In the genomic region with DNA sequence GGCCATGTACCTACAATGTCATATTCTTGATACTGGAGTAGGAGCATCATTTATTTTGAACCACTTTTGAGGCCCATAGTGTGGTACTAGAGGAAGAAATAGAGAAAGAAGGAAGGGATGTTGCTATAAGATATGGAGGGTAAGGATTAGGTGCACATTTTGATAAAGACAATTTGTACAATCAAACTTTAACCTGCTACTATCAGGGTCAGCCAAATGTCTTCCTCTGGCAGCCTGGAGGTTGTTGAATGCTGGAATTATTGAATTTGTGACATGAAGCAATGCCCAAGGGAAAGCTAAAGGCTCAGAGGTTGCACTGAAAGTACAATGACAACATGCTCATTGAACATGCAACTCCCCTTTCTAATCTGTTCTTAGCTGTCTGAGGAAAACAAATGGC, we compare ENCODE assay signal across 20 mouse cellular contexts.
DNase-seq lines count a peak whose midpoint lies in the region; ATAC-seq and TF ChIP-seq lines count a peak whose summit lies in the region.
"Had no signal": no experiment of that assay in that cellular context is flagged by ENCODE, and none has a peak within 500 bp of the region (broad histone marks: within the 10 kb centered on the region; RNA-seq: fewer than 3 reads in every experiment).

No protein-coding gene starts in this region.

- no peak overlapping the region for H3K4me3 ChIP-seq in MEL (ENCODE audit: control insufficient read depth in 1 of 2, insufficient read depth in 1 of 2, low read depth in 2 of 2, low read length in 2 of 2)
- H3K4me3 ChIP-seq in liver, embryonic 12.5 days: no peak overlapping the region
- no peak overlapping the region for H3K4me3 ChIP-seq in liver, embryonic 16.5 days (ENCODE audit: low read depth, low read length)
- H3K4me3 ChIP-seq in stomach, postnatal 0 days (ENCODE audit: low read depth, low read length): no peak overlapping the region
- H3K4me3 ChIP-seq in forebrain, embryonic 14.5 days (ENCODE audit: low read depth, low read length): no peak overlapping the region
- H3K4me3 ChIP-seq: embryonic facial prominence, embryonic 13.5 days; forebrain, embryonic 12.5 days; gastrocnemius, adult 2 months; heart, embryonic 12.5 days; hindbrain, embryonic 10.5 days had no signal

- peaks cover 0 to 47% of the 10 kb centered on the region in 2 experiments; a peak in 2 of 4 replicates for H3K36me3 ChIP-seq in MEL (ENCODE audit: control insufficient read depth in 1 of 2, insufficient read depth in 2 of 2, low read length in 2 of 2)
- no peaks in the 10 kb centered on the region for H3K36me3 ChIP-seq in liver, embryonic 12.5 days
- no peaks in the 10 kb centered on the region for H3K36me3 ChIP-seq in liver, embryonic 16.5 days (ENCODE audit: control insufficient read depth, insufficient read depth)
- H3K36me3 ChIP-seq in stomach, postnatal 0 days (ENCODE audit: control insufficient read depth, insufficient read depth, low read length): no peaks in the 10 kb centered on the region
- no peaks in the 10 kb centered on the region for H3K36me3 ChIP-seq in forebrain, embryonic 14.5 days (ENCODE audit: control insufficient read depth, insufficient read depth, low read length)
- H3K36me3 ChIP-seq: embryonic facial prominence, embryonic 13.5 days; forebrain, embryonic 12.5 days; heart, embryonic 12.5 days; hindbrain, embryonic 10.5 days had no signal

- H3K27me3 ChIP-seq in MEL (ENCODE audit: control insufficient read depth in 1 of 2, insufficient read depth in 2 of 2, low read length in 2 of 2): no peaks in the 10 kb centered on the region
- no peaks in the 10 kb centered on the region for H3K27me3 ChIP-seq in liver, embryonic 12.5 days (replicated peaks)
- no peaks in the 10 kb centered on the region for H3K27me3 ChIP-seq in liver, embryonic 16.5 days (ENCODE audit: control insufficient read depth, insufficient read depth, low read depth, low read length)
- H3K27me3 ChIP-seq in stomach, postnatal 0 days (ENCODE audit: control insufficient read depth, insufficient read depth, low read length): no peaks in the 10 kb centered on the region
- H3K27me3 ChIP-seq in forebrain, embryonic 14.5 days (replicated peaks; ENCODE audit: control insufficient read depth, insufficient read depth, low read length): no peaks in the 10 kb centered on the region
- H3K27me3 ChIP-seq: embryonic facial prominence, embryonic 13.5 days; forebrain, embryonic 12.5 days; heart, embryonic 12.5 days had no signal

- peak; percentile 83 for ATAC-seq in liver, embryonic 12.5 days
- peak; percentile 76 for ATAC-seq in liver, embryonic 16.5 days (ENCODE audit: low read depth)
- ATAC-seq in stomach, postnatal 0 days (ENCODE audit: low FRiP score, low TSS enrichment): no peak
- ATAC-seq in forebrain, embryonic 14.5 days: no peak
- ATAC-seq: forebrain, postnatal 0 days had no signal

- H3K27ac ChIP-seq in MEL (ENCODE audit: control insufficient read depth, low read depth, low read length): peak overlapping the region; percentile 64
- H3K27ac ChIP-seq in liver, embryonic 12.5 days: no peak overlapping the region
- no peak overlapping the region for H3K27ac ChIP-seq in liver, embryonic 16.5 days (ENCODE audit: low read length)
- no peak overlapping the region for H3K27ac ChIP-seq in stomach, postnatal 0 days (replicated peaks)
- no peak overlapping the region for H3K27ac ChIP-seq in forebrain, embryonic 14.5 days (ENCODE audit: low read depth, low read length)
- H3K27ac ChIP-seq: embryonic facial prominence, embryonic 13.5 days; forebrain, embryonic 12.5 days; gastrocnemius, adult 2 months; hindbrain, embryonic 10.5 days; hindbrain, embryonic 14.5 days had no signal

- peak; percentile 99 to 100 for TF ChIP-seq EP300 in MEL (IDR thresholded peaks at IDR 0.05; ENCODE audit: low read depth in 1 of 2, low read length in 2 of 2)
- TF ChIP-seq EP300 in stomach, postnatal 0 days (optimal IDR thresholded peaks at IDR 0.05): no peak

- peaks cover 29 to 50% of the 10 kb centered on the region in 2 experiments for H3K4me1 ChIP-seq in MEL (ENCODE audit: control insufficient read depth in 1 of 2, insufficient read depth in 2 of 2, low read length in 2 of 2)
- no peaks in the 10 kb centered on the region for H3K4me1 ChIP-seq in liver, embryonic 12.5 days
- H3K4me1 ChIP-seq in liver, embryonic 16.5 days (ENCODE audit: control insufficient read depth, low read depth, low read length): no peaks in the 10 kb centered on the region
- H3K4me1 ChIP-seq in stomach, postnatal 0 days (replicated peaks; ENCODE audit: control insufficient read depth, insufficient read depth): no peaks in the 10 kb centered on the region
- no peaks in the 10 kb centered on the region for H3K4me1 ChIP-seq in forebrain, embryonic 14.5 days (ENCODE audit: control insufficient read depth, insufficient read depth, low read length)
- H3K4me1 ChIP-seq: embryonic facial prominence, embryonic 13.5 days; forebrain, embryonic 12.5 days; heart, embryonic 12.5 days; hindbrain, embryonic 10.5 days had no signal

- H3K79me2 ChIP-seq in MEL (ENCODE audit: control insufficient read depth, insufficient read depth, low read length, poor library complexity): no peaks in the 10 kb centered on the region

- no peak for TF ChIP-seq POLR2A in MEL (IDR thresholded peaks at IDR 0.05; ENCODE audit: control insufficient read depth in 1 of 2, insufficient read depth in 1 of 2, low read depth in 1 of 2, low read length in 2 of 2, poor library complexity in 1 of 2)

- no peak for TF ChIP-seq CTCF in MEL (IDR thresholded peaks at IDR 0.05 in 2 of 3, conservative IDR thresholded peaks at IDR 0.05 in 1 of 3; ENCODE audit: control insufficient read depth in 1 of 3, insufficient read depth in 1 of 3, low read depth in 2 of 3, low read length in 3 of 3, poor library complexity in 1 of 3, severe bottlenecking in 1 of 3)
- TF ChIP-seq CTCF in stomach, postnatal 0 days (IDR thresholded peaks at IDR 0.05; ENCODE audit: low read depth): no peak

- no peaks in the 10 kb centered on the region for H3K9me3 ChIP-seq in MEL (replicated peaks; ENCODE audit: insufficient read depth, low read length)
- H3K9me3 ChIP-seq in liver, embryonic 12.5 days (replicated peaks): no peaks in the 10 kb centered on the region
- H3K9me3 ChIP-seq in liver, embryonic 16.5 days (replicated peaks; ENCODE audit: control insufficient read depth, low read length): no peaks in the 10 kb centered on the region
- no peaks in the 10 kb centered on the region for H3K9me3 ChIP-seq in stomach, postnatal 0 days (ENCODE audit: control insufficient read depth, low read length)
- no peaks in the 10 kb centered on the region for H3K9me3 ChIP-seq in forebrain, embryonic 14.5 days (replicated peaks; ENCODE audit: control insufficient read depth, low read length)
- H3K9me3 ChIP-seq: embryonic facial prominence, embryonic 13.5 days; forebrain, embryonic 12.5 days; heart, embryonic 12.5 days; hindbrain, embryonic 10.5 days had no signal

- H3K9ac ChIP-seq in MEL (ENCODE audit: control insufficient read depth, low read depth, low read length, poor library complexity, severe bottlenecking): no peak overlapping the region
- H3K9ac ChIP-seq in liver, embryonic 12.5 days: no peak overlapping the region
- H3K9ac ChIP-seq in liver, embryonic 16.5 days (ENCODE audit: low read depth, low read length): no peak overlapping the region
- H3K9ac ChIP-seq in stomach, postnatal 0 days (ENCODE audit: low read length): no peak overlapping the region
- H3K9ac ChIP-seq in forebrain, embryonic 14.5 days (ENCODE audit: low read length): no peak overlapping the region
- H3K9ac ChIP-seq: embryonic facial prominence, embryonic 13.5 days; forebrain, embryonic 12.5 days; forebrain, postnatal 0 days; heart, embryonic 12.5 days; hindbrain, embryonic 14.5 days had no signal

- no peak for TF ChIP-seq RAD21 in MEL (IDR thresholded peaks at IDR 0.05; ENCODE audit: low read depth, low read length)

- DNase-seq in MEL (ENCODE audit: low read depth, low spot score): peak; percentile 85
- peak; percentile 27 for DNase-seq in c-Kit-positive CD71-positive TER-119-positive erythroid progenitor cells, embryonic 14.5 days (ENCODE audit: low spot score)
- DNase-seq in stomach, postnatal 0 days (ENCODE audit: low spot score): no peak
- DNase-seq in layer of hippocampus, adult 8-10 months (ENCODE audit: low spot score in 2 of 2): no peak
- DNase-seq in forebrain, embryonic 14.5 days (ENCODE audit: low spot score): no peak
- DNase-seq in cerebellum, postnatal 10 days: no peak
- DNase-seq: adrenal gland, postnatal 25 days; cerebellum, adult 11-12 months; cerebellum, adult 9-10 months; cerebellum, postnatal 36 days; forebrain, postnatal 0 days; gastrocnemius, adult 2 months; gastrocnemius, postnatal 25 days had no signal

- no peak overlapping the region for H3K4me2 ChIP-seq in liver, embryonic 12.5 days
- no peak overlapping the region for H3K4me2 ChIP-seq in liver, embryonic 16.5 days (ENCODE audit: low read depth, low read length)
- no peak overlapping the region for H3K4me2 ChIP-seq in stomach, postnatal 0 days (replicated peaks; ENCODE audit: low read depth)
- no peak overlapping the region for H3K4me2 ChIP-seq in forebrain, embryonic 14.5 days (ENCODE audit: low read length)
- H3K4me2 ChIP-seq: embryonic facial prominence, embryonic 13.5 days; forebrain, embryonic 12.5 days; heart, embryonic 12.5 days; hindbrain, embryonic 14.5 days had no signal

TF ChIP-seq in MEL, 35 proteins besides CTCF, POLR2A, EP300 and RAD21 (continues in another document):
- TF ChIP-seq KAT2A (conservative IDR thresholded peaks at IDR 0.05; ENCODE audit: low read depth, low read length) (peak; percentile 40), TCF12 (IDR thresholded peaks at IDR 0.05; ENCODE audit: low read depth, low read length) (peak; percentile 100), ZMIZ1 (IDR thresholded peaks at IDR 0.05; ENCODE audit: low read depth, low read length) (0 out of 2 replicates have a peak, but pooled peaks have one; percentile 32), JUND (IDR thresholded peaks at IDR 0.05; ENCODE audit: low read depth, low read length) (no peak), POLR2AphosphoS2 (IDR thresholded peaks at IDR 0.05; ENCODE audit: low read length) (peak; percentile 66; the same call in 1 of the 2 replicates), ETS1 (IDR thresholded peaks at IDR 0.05; ENCODE audit: low read depth, low read length) (peak; percentile 87), SMC3 (IDR thresholded peaks at IDR 0.05; ENCODE audit: low read depth, low read length) (peak; percentile 4; the same call in 1 of the 2 replicates), SIN3A (IDR thresholded peaks at IDR 0.05; ENCODE audit: low read length) (peak; percentile 85), RCOR1 (IDR thresholded peaks at IDR 0.05; ENCODE audit: low read depth, low read length) (peak; percentile 93), ZKSCAN1 (IDR thresholded peaks at IDR 0.05; ENCODE audit: low read depth, low read length) (no peak), TAL1 (IDR thresholded peaks at IDR 0.05; ENCODE audit: low read length) (peak; percentile 95), USF1 (IDR thresholded peaks at IDR 0.05; ENCODE audit: low read depth, low read length) (no peak), GABPA (IDR thresholded peaks at IDR 0.05; ENCODE audit: low read depth, low read length) (no peak), USF2 (IDR thresholded peaks at IDR 0.05; ENCODE audit: borderline replicate concordance in 1 of 2, insufficient read depth in 1 of 2, low read depth in 1 of 2, low read length in 2 of 2) (no peak)

Comparison
In these comparisons a context has a peak if more than half of its experiments do, and no peak if none do; other contexts are left out.
1. DNase-seq: peak in MEL (single experiment) and c-Kit-positive CD71-positive TER-119-positive erythroid progenitor cells, embryonic 14.5 days (single experiment); none in stomach, postnatal 0 days (single experiment), layer of hippocampus, adult 8-10 months (0 of 2), forebrain, embryonic 14.5 days (single experiment) and cerebellum, postnatal 10 days (0 of 2).
2. ATAC-seq: peak in liver, embryonic 12.5 days (single experiment) and liver, embryonic 16.5 days (single experiment); none in stomach, postnatal 0 days (single experiment) and forebrain, embryonic 14.5 days (single experiment).